Mouse (Mus musculus): ENCODE measurements around the gene Atp2a3.
A peak's percentile ranks its signal among the peaks of the same experiment; 100 is the strongest.

Atp2a3 gene

DNA sequence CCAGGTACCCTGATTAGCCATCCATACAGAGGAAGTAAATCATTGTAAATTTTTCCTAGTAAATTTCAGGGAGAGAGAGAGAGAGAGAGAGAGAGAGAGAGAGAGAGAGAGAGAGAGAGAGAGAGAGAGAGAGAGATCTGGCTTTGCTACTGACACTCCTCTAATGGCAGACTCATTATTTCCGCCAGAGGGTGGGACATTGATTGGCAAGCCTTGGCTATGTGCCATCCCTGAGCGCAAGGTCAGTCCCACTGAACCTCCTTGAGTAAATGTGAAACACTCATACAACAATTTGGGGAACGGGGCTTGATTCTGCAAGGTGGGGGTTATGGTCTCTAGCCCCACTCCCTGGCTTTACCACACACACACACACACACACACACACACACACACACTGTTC is 46.1 kb downstream of the Atp2a3 start:
- DNase-seq = peak in 1 of 2 experiments; percentile 34

DNA sequence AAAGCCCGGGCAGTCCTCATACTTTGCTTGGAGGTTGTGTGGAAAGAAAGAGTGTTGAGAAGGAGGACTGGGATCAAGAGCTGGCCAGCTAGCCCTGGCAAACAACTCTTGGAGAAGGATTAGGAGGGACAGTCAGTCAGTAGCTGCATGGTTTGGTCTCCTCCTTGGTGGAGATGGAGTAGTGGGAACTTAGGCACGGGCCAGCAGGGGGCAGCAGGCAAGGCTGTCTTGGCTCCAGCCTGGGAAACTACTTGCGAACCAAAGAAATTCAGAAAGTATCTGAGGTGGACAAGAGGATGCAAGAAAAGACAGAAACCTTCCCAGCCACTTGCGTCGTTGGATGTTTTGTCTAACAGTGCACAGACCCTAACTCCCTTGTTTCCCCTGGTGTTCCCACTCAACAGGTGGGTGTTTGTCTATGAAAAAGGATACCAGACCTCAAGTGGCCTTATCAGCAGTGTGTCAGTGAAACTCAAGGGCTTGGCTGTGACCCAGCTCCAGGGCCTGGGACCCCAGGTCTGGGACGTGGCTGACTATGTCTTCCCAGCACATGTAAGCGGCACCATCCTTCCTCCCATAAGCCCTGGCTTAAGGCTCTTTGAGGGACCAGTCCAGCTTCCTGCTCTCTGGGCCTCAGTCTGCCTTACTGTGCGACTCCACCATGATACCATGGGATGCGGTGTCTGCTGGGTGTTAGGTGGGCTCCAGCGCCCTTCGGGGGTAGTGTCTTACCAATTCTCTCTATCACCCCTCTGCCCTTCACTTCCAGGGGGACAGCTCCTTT is 46.9 kb downstream of the Atp2a3 start:
- peak; percentile 58 to 76 for DNase-seq

DNA sequence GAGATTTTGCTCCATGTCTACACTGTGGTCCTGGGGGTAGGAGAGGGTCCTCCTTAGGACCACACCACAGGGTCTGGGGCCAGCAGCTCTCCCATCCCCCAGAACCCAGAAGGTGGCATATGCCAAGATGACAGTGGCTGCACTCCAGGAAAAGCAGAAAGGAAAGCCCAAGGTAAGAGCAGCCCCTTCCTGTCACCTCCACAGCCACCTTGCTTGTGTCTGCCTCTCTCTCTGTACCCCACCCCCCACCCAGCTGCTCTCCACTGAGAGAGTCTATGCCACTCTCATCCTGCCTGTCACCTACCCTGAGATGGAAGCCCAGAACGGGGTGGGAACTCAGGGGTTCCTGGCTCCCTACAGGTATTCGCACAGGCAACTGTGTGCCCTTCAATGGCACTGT is 47.9 kb downstream of the Atp2a3 start:
- no peak for DNase-seq

DNA sequence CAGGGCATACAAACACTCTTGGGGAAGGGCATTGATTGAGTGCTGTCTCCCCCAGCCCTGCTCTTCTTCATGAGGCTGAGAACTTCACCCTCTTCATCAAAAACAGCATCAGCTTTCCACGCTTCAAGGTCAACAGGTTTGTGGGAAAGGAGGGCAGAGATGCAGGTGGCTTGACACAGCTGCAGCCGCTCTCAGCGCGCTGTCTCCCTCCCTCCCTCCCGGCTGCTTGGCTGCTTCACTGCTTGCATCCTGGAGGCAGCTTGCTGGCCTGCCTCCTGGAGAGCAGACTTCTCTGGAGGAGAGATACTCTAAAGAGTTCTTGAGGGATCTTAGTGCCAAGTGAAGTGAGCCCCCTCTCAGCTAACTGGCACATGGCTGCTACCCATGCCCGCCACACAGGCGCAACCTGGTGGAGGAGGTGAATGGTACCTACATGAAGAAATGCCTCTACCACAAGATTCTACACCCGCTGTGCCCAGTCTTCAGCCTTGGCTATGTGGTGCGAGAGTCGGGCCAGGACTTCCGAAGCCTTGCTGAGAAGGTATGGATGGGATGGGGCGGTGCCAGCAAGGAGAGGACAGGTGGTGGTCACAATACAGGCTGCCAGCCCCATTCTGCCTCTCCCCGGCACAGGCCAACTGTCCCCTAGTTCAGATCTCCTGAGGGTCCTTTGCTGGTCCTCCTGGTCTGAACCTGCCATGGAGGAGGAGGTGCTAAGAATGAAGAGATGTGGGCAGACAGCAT is 48.7 kb downstream of the Atp2a3 start:
- DNase-seq = peak; percentile 83 to 87

DNA sequence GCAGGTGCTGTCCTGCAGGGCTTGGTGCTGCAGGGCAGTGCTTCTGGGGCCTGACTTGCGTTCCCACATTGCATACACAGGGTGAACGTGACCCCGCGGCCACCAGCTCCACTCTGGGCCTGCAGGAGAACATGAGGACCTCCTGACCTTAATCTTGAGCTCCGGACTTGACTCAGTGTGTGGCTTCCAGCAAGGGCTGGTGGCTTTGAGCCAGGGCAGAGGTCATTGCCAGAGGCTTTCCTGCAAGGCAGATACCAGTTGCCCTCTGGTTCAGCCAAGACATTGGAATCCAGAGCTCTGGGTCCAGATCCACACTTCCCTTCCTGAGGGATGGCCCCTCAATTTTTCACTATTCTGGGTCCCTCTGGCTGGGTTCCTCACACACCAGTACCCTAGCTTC is 53.0 kb downstream of the Atp2a3 start:
- DNase-seq = peak in 1 of 2 experiments; percentile 39

DNA sequence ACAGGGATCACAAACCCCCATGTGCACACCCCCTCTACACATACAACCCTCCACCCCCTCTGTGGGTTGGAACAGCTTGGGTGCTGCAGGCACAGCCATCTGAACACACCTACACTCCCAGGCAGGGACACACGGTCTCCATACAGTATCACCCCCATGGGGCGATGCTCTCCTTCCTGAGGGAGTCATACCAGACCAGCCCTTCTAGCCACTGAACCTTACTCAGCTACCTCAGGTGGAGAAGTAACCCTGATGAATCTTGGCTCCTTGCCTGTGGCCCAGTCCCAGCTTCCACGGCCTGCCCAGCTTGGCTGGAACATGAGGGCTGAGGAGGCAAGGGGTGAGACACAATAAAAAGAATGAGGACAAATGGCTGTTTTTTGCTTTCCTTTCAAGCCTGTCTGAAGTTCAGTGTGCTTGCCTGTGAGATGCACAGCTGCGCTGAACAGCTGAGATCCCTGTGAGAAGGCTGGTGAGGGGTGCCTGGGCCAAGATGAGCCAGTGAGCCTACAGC is 53.9 kb downstream of the Atp2a3 start:
- peak; percentile 79 to 85 for DNase-seq

DNA sequence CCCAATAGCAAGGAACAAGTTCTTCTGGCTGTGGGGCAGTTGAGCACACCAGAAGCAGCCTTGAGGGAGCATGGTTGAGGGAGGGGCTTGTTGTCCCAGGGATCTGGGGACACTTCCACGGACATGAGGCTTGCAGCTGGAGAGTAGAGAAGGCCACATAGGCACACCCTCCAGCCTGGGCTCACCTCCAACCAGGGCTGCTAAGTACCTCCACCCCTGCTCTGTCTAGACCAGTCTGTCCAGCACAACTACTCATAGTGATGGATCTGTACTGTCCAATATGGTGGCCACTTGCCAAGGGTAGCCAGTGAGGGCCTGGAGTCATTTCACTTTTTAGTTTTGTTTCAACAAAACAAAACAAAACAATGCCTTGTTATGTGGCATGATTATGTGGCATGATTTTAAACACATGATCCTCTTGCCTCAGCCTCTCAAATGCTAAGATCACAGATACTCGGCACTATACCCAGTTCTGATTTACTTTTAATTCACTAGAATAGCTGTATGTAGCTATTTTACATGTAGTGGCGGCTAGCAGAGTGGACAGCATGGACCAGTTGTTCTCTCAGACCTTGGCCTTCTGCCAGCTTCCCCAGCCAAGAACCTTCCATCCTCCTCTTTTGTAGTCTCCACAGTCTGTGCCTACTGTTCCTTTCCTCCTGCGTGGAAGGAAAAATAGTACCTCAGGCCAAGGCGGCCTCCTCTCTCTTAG is 54.6 kb downstream of the Atp2a3 start:
- peak; percentile 80 to 85 for DNase-seq

DNA sequence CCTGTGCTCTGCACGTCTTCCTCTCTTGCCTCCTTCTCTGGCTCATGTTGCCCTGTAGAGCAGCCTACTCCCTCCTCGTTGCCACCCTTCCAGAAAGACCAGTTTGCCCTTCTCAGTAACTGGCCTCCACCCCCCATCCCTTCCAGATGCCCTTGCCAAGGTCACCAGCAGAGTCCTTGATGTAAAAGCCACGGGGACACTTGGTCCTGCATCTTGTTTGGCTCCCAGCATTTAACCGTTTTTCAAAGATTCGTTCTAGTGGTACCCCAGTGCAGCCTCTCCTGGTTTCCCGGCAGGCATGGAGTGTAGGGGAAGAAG is 55.1 kb downstream of the Atp2a3 start:
- no peak for DNase-seq

DNA sequence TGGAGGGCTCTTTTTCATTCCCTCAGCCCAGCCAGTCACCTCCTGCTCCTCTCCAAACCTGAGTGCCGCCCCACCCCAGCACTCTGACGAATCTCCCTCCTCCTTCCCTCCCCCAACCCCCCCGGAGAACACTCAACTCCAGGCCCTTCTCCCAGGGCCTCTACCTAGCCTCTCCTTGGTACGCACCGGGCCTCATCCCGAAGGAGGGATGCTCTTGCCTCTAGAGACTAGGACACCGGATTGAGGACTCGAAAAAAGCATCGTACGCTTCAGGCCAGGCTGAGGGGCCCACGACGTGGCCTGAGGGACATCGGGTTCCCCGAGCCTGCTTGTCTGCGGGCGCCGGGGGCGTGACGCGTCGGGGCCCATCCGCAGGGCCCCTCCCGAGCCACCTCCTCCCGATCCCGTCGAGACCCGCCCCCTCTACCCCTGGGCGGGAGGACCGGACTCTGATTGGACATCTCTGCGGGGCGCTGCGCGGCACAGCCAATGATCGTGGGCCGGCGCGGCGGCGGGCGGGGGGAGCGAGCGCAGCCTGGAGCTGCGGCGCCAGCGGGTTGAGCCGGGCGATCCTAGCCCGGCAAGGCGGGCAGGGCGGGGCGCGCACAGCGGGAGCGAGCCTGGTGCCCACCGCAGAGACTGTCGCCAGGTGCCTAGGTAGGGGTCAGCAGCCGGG is 57.6 kb downstream of the Atp2a3 start, which contains the start of gene Camkk1:
Gene Camkk1, plus strand, starts transcription at position 538 of the 676 bp plus-strand sequence.
- DNase-seq = peak; percentile 98 to 99

DNA sequence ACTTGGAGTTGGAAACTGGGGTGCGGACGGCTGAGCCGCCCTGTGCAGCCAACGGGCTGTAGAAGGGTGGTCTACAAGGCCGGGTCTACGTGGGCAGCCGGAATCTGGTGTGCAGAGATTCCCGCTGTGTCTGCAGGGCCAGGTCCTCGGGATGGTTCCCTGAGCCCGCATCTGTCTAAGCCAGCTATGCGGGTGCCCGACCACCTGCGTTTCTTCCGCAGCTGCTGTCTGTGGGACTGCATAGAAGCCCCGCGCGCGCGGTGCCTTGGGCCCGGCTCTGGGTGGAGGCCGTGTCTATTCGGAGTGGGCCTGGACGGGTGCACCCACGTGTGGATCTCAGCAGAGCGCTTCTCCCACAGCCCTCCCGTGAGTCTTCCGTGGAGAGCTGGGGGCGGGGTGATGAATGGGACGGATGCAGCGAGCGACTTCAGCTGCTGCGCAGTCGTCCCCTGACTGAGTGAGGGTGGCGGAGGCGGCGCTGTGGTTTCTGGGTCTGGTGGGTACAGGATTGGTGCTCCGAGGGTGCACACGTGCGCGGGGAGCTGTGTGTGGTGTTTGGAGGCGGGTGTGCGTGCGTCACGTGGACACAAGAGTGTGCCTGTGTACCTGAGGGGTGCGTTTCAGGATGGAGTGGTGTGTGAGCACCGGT is 58.3 kb downstream of the Atp2a3 start:
- DNase-seq = peak; percentile 67 to 78

DNA sequence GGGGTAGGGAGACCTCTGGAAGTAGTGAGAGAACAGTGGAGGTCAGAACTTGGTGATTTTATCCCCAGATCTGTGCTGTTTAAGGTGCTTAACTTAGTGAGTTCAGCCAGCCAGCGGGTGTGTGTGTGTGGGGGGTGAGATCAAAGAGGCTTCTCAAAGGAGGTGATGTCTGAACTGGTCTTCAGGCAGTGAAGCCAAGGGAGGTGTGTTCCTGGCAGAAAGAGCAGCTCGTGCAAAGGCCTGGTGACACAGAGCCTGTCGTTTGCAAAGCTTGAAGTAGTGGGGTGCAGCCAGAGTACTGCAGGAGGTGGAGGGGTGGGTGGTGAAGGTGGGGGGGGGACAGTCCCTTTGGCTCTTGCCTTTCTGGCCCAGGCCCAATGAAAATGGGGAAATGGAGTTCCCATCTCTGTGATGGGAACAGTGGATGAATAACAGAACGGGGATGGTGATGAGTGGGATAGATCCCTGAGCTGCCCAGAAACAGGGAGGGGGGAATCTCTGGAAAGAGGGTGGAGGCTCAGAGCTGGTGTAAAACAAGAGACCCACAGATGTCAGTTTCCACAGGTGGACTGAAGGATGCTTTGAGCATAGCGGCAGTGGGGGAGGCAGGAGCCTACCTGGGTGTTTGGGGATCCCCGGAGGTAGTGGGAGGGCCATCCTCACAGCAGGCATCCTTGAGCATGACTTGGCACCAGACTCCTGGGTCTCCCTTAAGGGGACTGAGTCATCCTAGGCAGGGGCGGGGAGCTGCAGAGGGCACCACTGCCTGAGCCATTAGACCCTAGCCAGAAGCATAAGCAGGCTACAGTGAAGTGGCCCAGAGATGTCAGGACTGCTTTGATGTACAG is 60.2 kb downstream of the Atp2a3 start:
- DNase-seq = peak; percentile 26 to 27

DNA sequence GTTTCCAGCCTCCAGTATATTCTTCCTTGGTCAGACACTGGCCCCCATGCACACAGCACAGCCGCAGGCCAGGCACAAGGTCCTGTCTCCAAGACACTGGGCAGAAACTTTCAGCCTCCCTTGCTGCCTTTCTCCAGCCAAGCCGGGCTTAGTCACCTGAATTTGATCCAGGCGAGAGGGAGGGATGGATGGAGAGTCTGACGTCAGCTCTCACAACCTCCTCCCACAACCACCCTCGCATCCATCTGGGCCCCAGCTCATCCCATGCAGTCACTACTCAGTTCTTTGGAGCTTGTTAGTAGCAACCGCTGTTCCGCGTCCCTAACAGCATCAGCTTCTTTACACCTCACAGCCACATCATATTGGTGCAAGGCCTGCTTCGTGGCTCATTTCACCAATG is 62.1 kb downstream of the Atp2a3 start:
- DNase-seq = peak; percentile 80 to 84

DNA sequence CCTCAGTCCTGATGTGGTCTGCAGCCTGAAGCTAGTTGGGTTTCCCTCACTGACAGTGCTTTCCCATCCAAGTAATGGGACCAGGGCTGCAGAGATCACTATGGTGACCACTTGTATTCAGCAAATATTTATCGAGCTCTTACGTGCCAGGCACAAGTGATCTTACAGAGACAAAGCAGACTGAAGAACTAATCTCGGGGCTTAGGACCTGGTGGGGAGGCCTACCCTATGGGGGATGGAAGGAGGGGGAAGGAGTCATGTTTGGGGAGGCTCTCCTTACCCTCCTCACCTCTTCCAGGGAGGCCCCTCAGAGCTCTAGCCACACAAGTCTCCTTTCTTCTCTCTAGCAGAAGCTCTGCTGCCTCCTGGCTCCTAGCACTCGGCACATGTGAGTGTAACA is 62.9 kb downstream of the Atp2a3 start:
- no peak for DNase-seq

DNA sequence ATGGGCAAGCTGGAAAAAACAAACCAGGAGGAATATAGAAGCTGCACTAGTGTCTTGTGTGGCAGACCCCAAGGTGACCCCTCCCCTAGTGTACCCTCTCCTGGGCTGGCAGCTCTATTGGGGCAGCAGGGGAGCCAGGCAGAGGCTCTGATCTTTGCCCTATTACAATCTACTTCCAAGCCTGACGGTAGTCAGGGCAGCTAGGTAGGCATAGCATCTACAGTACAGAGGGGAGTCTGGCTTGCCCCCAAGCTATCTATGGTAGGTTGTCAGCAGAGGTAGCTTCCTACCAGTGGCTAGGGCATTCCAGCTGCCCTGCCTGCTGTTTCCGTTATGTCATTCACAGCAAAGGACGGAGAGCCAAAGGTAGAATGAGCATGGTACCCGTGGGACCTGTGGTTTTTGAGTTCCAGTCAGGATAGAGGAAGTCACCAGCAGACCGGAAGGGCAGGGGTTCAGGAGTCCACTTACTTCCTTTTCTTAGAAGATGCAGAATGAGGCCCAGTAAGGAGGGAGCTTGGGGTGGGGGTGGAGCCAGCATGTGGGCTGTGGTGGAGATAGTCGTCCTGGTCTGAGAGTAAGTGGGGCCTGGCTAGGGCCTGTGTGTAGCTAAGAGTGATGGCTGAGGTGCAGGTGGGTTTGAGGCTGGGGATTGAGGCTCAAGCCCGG is 63.4 kb downstream of the Atp2a3 start:
- DNase-seq = no peak

DNA sequence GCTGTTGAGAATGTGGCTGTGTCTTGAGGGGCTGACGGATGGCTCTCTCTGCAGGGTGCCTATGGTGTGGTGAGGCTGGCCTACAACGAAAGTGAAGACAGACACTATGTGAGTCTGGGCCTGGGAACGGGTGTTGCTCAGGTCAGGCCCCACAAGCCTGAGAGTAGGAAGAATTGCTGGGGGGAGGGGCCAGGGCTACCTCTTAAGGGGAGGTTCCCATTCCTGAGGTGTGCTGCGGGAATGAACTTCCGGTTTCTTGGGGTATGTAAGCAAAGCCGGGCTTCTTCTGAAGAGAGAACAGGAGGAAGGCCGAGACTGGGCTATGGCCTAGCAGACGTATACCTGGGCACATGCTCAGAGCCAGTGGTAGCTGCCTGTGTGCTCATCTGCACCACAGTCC is 66.0 kb downstream of the Atp2a3 start:
- no peak for DNase-seq

DNA sequence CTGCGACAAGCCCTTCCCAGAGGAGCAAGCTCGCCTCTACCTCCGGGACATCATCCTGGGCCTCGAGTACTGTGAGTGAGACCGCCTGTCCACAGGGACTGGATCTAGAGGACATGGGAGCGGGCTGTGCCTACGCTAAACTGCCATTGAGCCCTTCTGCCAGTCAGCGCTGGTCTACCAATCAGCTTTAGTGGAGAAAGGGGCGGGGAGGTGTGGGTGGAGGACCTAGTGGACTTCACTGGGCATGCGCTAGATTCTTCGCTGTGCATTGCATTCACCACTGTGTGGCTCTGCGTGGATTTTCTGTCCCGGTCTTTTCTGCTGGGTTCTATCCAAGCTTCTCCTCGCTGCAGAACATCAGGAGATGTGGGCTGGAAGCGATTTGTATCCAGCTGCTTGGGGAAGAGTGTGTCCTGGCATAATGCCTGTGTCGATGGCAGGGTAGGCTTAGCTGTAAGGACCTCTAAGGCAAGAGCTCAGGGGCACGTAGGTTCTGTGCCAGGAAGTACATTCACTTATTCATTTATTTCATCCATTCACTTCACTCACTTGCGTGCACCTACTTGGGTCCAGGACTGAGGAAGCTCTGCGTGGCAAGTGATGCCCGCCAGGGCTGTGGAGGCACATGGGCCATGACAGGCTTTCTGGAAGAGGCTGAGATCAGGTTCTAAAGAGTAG is 70.0 kb downstream of the Atp2a3 start:
- peak; percentile 86 to 91 for DNase-seq

DNA sequence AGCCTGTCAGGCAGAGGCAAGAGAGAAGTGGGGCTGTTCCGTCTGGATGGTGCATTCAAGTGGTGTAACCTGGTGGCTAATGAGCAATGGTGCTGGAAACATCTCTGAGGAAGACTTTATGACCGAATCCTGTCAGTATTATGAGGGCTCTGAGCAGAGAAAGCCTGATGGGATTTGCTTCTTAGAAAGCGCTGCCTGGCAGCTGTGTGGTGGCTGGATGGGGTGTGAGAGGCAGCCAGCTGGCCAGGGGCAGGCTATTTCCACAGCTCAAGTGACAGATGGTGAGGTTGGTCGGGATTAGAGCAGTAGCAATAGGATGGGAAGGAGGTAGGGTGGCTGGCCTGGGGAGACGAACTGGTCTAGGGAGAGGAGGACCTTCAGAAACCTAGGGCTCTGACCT is 70.6 kb downstream of the Atp2a3 start:
- no peak for DNase-seq

DNA sequence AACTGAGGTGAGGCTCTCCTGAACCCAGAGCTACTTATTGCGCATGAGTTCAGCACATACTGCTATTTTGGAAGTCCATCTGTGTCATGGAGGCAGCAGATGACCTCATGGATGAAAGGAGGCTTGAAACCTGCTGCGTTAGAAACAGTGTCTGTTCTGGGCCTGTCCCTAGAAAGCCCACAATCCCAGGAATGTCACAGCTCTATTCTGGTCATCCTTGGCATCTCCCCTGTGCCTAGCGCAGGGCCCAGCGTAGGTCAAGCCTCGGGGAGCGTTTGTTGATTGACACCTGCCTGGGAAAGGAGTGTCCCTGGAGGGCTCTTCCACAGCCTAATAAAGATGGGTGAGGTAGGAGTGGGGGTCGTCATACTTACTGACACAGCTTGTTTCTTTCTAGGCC is 75.1 kb downstream of the Atp2a3 start:
- no peak for DNase-seq

DNA sequence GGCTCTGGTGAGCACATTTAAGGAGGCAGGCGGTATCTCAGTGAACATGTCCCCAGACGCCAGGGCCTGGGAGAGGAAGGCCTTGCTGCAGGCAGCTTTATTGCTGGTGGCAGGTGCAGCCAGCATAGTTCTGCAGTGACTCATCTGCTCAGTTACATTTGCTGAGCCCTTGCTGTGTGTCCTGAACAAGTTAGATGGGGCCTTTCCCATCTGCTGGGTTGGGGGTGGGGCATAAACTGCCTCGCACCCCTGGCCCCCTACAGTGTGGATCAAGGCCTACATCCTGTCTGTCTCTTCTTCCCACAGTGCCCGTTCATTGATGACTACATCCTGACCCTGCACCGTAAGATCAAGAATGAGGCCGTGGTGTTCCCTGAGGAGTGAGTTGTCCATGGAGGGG is 75.9 kb downstream of the Atp2a3 start:
- no peak for DNase-seq

DNA sequence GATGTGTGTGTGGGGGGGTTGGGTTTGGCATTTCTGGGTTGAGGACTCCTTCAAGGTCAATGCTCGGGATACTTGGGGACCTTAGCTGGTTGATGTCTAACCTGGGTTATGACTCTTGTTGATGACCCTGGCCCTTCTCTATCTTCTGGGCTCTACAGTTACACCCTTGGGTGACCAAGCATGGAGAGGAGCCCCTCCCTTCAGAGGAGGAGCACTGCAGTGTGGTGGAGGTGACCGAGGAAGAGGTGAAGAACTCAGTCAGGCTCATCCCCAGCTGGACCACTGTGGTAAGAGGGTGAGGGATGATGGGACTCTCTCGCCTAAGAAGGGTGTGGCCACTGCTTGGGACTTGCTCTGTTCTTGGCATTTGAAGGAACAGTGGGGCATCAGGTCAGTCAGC is 76.7 kb downstream of the Atp2a3 start:
- DNase-seq = no peak

All from cerebellum, postnatal 25 days (tissue).